Mouse (Mus musculus): ENCODE data around the gene Sept6. TPM values are rescaled to one million over a fixed set of nuclear protein-coding genes. Genes with fewer than 3 reads are reported as not detected.

Sept6 gene
- total and polyA plus RNA-seq, 3 experiments = 94.1 to 180 (median 98.8) TPM

DNA sequence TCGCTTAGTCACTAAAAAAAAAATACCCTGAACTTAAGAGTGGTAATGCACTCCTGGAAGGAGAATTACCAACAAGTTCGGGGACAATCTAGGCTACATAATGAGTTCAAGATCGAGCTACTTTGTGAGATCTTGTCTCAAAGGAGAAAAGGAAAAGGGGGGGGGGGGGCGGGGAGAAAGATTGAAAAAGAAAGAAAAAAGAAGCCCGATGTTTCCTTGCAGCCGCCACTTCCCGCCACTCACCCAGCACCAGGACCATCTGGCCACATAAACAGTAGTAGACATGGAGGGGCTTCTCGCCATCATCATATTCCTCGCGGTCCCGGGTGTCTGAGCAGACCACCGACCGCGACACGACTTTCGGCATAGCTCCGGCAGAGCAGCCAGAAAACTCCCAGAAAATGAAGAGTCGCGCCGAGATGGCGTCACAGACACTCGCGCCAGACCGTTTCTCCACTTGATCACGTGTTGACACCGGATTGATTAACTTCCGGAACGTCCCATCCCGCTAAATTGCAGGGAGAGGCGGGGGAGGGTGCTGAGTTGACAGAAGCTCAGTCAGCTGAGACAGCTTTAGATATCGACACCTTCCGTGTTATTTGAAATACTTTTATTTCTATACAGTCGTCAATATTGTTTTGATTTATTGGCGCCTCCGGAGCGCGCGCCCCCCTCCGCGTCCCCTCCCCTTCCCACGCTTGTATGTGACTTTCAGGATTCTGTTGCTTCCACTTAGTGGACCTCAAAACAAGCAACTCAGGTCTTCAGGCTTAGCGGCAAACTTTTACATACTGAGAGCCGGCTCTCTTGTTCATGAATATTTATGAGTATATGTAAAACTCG lies 127.6 kb downstream of the Sept6 start (continued):
- TF ChIP-seq ZMIZ1 (IDR thresholded peaks at IDR 0.05; ENCODE audit: low read depth, low read length) = no peak
- TF ChIP-seq SIN3A (IDR thresholded peaks at IDR 0.05; ENCODE audit: low read length) = peak; percentile 81
- TF ChIP-seq ZNF384 (IDR thresholded peaks at IDR 0.05; ENCODE audit: low read depth, low read length) = no peak
- TF ChIP-seq USF1 (IDR thresholded peaks at IDR 0.05; ENCODE audit: low read depth, low read length) = peak; percentile 80
- peak; percentile 92 for TF ChIP-seq CHD1 (IDR thresholded peaks at IDR 0.05; ENCODE audit: low read depth, low read length)
- no peak for TF ChIP-seq EP300 (IDR thresholded peaks at IDR 0.05; ENCODE audit: low read length)
- TF ChIP-seq BHLHE40 (IDR thresholded peaks at IDR 0.05; ENCODE audit: low read depth, low read length) = peak; percentile 81
- TF ChIP-seq MYC (IDR thresholded peaks at IDR 0.05; ENCODE audit: low read depth, low read length) = no peak
- no peak for TF ChIP-seq MXI1 (IDR thresholded peaks at IDR 0.05; ENCODE audit: low read depth, low read length)

Other genes starting within 250 kb of the Sept6 start
- 1.2 and 1.7 TPM in 2 replicates for gene Slc25a43, start 248.1 kb downstream of the Sept6 start, total RNA-seq (2012; rRNA removed)
- gene Slc25a43, start 248.1 kb downstream of the Sept6 start, total RNA-seq (2014; rRNA removed) = 1.5 and 2.2 TPM in 2 replicates
- 1.4 and 1.7 TPM in 2 replicates for gene Slc25a43, start 248.1 kb downstream of the Sept6 start, polyA plus RNA-seq (2012; ENCODE audit: insufficient read length, low read depth)
- gene Slc25a5, start 196.1 kb downstream of the Sept6 start, total RNA-seq (2012; rRNA removed) = 591 and 695 TPM in 2 replicates
- gene Slc25a5, start 196.1 kb downstream of the Sept6 start, total RNA-seq (2014; rRNA removed) = 1,083 and 1,177 TPM in 2 replicates
- gene Slc25a5, start 196.1 kb downstream of the Sept6 start, polyA plus RNA-seq (2012; ENCODE audit: insufficient read length, low read depth) = 878 and 881 TPM in 2 replicates
- gene Ube2a, start 117.9 kb downstream of the Sept6 start, total RNA-seq (2012; rRNA removed) = 30.7 and 48.7 TPM in 2 replicates
- 90.4 and 96.7 TPM in 2 replicates for gene Ube2a, start 117.9 kb downstream of the Sept6 start, total RNA-seq (2014; rRNA removed)
- 96.6 and 141 TPM in 2 replicates for gene Ube2a, start 117.9 kb downstream of the Sept6 start, polyA plus RNA-seq (2012; ENCODE audit: insufficient read length, low read depth)
- gene C330007P06Rik, start 117.7 kb downstream of the Sept6 start, total RNA-seq (2012; rRNA removed) = 18.6 and 26.7 TPM in 2 replicates
- gene C330007P06Rik, start 117.7 kb downstream of the Sept6 start, total RNA-seq (2014; rRNA removed) = 61.2 and 70.3 TPM in 2 replicates
- 47.9 and 53.0 TPM in 2 replicates for gene C330007P06Rik, start 117.7 kb downstream of the Sept6 start, polyA plus RNA-seq (2012; ENCODE audit: insufficient read length, low read depth)
- 7.0 and 10.1 TPM in 2 replicates for gene Nkrf, start 88.9 kb downstream of the Sept6 start, total RNA-seq (2012; rRNA removed)
- gene Nkrf, start 88.9 kb downstream of the Sept6 start, total RNA-seq (2014; rRNA removed) = 19.5 and 22.5 TPM in 2 replicates
- gene Nkrf, start 88.9 kb downstream of the Sept6 start, polyA plus RNA-seq (2012; ENCODE audit: insufficient read length, low read depth) = 18.8 and 19.7 TPM in 2 replicates
- gene Sowahd, start 57.1 kb upstream of the Sept6 start, total RNA-seq (2012; rRNA removed) = not detected in 2 replicates
- gene Sowahd, start 57.1 kb upstream of the Sept6 start, total RNA-seq (2014; rRNA removed) = not detected in 2 replicates
- gene Sowahd, start 57.1 kb upstream of the Sept6 start, polyA plus RNA-seq (2012; ENCODE audit: insufficient read length, low read depth) = not detected in 2 replicates
- 2,172 and 2,270 TPM in 2 replicates for gene Rpl39, start 93.6 kb upstream of the Sept6 start, total RNA-seq (2012; rRNA removed)
- gene Rpl39, start 93.6 kb upstream of the Sept6 start, total RNA-seq (2014; rRNA removed) = 1,227 and 1,249 TPM in 2 replicates
- 2,129 and 2,542 TPM in 2 replicates for gene Rpl39, start 93.6 kb upstream of the Sept6 start, polyA plus RNA-seq (2012; ENCODE audit: insufficient read length, low read depth)
- 14.2 and 15.2 TPM in 2 replicates for gene Upf3b, start 118.5 kb upstream of the Sept6 start, total RNA-seq (2012; rRNA removed)
- 13.4 and 15.7 TPM in 2 replicates for gene Upf3b, start 118.5 kb upstream of the Sept6 start, total RNA-seq (2014; rRNA removed)
- 49.6 and 57.7 TPM in 2 replicates for gene Upf3b, start 118.5 kb upstream of the Sept6 start, polyA plus RNA-seq (2012; ENCODE audit: insufficient read length, low read depth)
- gene Nkap, start 135.0 kb upstream of the Sept6 start, total RNA-seq (2012; rRNA removed) = 10.5 and 11.6 TPM in 2 replicates
- gene Nkap, start 135.0 kb upstream of the Sept6 start, total RNA-seq (2014; rRNA removed) = 19.4 TPM in 2 replicates
- gene Nkap, start 135.0 kb upstream of the Sept6 start, polyA plus RNA-seq (2012; ENCODE audit: insufficient read length, low read depth) = 17.4 and 28.2 TPM in 2 replicates
- gene Akap14, start 177.0 kb upstream of the Sept6 start, total RNA-seq (2012; rRNA removed) = not detected in 2 replicates
- not detected in 2 replicates for gene Akap14, start 177.0 kb upstream of the Sept6 start, total RNA-seq (2014; rRNA removed)
- gene Akap14, start 177.0 kb upstream of the Sept6 start, polyA plus RNA-seq (2012; ENCODE audit: insufficient read length, low read depth) = 0.17 TPM in 1 of 2 replicates, not detected in the other
- 268 and 273 TPM in 2 replicates for gene Ndufa1, start 199.4 kb upstream of the Sept6 start, total RNA-seq (2012; rRNA removed)
- gene Ndufa1, start 199.4 kb upstream of the Sept6 start, total RNA-seq (2014; rRNA removed) = 165 and 188 TPM in 2 replicates
- 190 and 191 TPM in 2 replicates for gene Ndufa1, start 199.4 kb upstream of the Sept6 start, polyA plus RNA-seq (2012; ENCODE audit: insufficient read length, low read depth)
- gene Rnf113a1, start 199.5 kb upstream of the Sept6 start, total RNA-seq (2012; rRNA removed) = 9.6 and 12.5 TPM in 2 replicates
- 10.0 and 11.0 TPM in 2 replicates for gene Rnf113a1, start 199.5 kb upstream of the Sept6 start, total RNA-seq (2014; rRNA removed)
- gene Rnf113a1, start 199.5 kb upstream of the Sept6 start, polyA plus RNA-seq (2012; ENCODE audit: insufficient read length, low read depth) = 9.9 and 11.1 TPM in 2 replicates
- not detected in 2 replicates for gene Gm9, start 219.2 kb upstream of the Sept6 start, total RNA-seq (2012; rRNA removed)
- gene Gm9, start 219.2 kb upstream of the Sept6 start, total RNA-seq (2014; rRNA removed) = not detected in 2 replicates
- not detected in 2 replicates for gene Gm9, start 219.2 kb upstream of the Sept6 start, polyA plus RNA-seq (2012; ENCODE audit: insufficient read length, low read depth)
- gene Rhox1, start 230.5 kb upstream of the Sept6 start, total RNA-seq (2012; rRNA removed) = not detected in 2 replicates
- not detected in 2 replicates for gene Rhox1, start 230.5 kb upstream of the Sept6 start, total RNA-seq (2014; rRNA removed)
- not detected in 2 replicates for gene Rhox1, start 230.5 kb upstream of the Sept6 start, polyA plus RNA-seq (2012; ENCODE audit: insufficient read length, low read depth)

Data from CH12.LX (cell line).